Mouse (Mus musculus) cerebellum, adult 11-12 months (tissue): ENCODE measurements around the gene Nr6a1.

Source experiments
- DNase-seq: peaks from one replicate; pipeline ENCODE4 v3.0.0; 2022

Nr6a1 gene

DNA sequence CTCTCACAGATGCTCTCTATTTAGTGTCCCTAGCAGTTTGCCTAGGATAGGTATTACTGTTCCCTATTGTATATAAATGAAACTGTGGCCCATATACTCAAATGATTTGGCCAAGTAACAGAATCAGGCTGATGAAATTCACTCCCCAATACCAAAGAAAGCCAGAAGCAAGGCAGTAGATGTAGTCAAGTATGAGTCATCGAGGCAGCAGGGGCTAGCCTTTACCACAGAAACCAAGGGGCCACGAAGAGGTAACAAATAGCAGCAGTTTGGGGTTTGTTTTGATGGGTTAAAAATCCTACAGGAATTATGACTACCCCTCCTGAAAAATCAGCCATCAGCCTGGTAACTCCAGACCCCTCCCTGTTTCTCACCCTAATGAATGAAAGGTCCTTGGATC, 147.5 kb downstream of the Nr6a1 start:
- DNase-seq = no peak

- no peak for DNase-seq
These were observed 150.2 kb downstream of the Nr6a1 start for GRCm38 (mm10) chr2:38777326-38777725.

DNA sequence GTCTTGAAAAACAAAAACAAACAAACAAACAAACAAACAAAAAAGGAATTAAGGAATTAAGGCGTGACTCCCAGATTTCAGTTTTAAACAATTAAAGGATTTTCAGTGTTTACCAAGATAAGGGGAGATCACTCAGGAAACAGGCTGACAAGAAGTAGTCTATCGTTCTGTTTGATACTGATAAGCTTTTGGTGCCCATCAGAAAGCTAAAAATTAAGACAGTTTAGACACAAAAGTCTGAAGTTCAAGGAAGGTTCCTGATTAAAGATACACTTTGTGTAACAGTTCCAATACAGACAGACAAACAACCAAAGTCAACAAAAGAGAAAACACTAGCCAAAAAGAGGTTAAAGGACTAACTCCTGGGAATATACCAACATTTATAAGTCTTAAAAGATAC, 152.6 kb downstream of the Nr6a1 start:
- no peak for DNase-seq

- DNase-seq = no peak
These were observed 156.1 kb downstream of the Nr6a1 start for GRCm38 (mm10) chr2:38771478-38771797.

GRCm38 (mm10) chr2:38770772-38771477, 156.6 kb downstream of the Nr6a1 start:
- no peak for DNase-seq

DNA sequence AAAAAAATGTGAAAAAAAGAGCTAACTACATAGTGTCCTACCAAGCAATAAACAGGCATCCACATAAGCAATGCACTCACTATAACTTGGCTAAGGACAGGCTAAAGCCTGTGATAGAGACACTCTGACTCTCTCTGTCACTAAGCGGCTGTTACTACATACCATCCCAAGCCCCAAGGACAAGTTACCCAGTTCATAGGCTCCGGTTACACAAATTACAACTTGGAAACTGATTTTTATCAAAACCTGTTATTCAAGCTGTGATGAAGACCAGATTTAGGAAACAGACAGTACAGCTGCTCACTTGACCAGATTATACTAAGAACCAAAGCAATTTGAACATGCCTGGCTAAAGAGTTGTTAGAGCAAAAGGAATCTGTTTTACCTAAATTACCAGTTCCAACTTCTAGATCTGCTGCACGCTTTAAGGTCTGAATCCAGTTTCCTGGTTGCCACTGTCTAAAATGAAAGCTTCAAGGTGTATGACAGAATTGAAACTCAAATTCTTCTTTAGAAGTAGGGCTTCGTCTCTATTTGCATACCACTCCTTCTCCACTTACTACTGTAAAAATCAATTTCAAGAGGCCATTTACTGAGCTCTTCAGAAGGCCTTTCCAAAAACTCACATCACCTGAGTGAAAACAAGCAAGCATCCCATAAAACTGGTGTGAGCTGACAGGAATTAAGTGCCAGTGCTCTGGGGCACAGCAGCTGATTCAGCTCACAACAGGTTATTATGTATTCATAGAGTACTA, 160.1 kb downstream of the Nr6a1 start:
- no peak for DNase-seq

- DNase-seq = no peak
These were observed 187.6 kb downstream of the Nr6a1 start for GRCm38 (mm10) chr2:38739847-38740246.

GRCm38 (mm10) chr2:38739410-38739809, 188.1 kb downstream of the Nr6a1 start:
- peak; percentile 36 for DNase-seq

DNA sequence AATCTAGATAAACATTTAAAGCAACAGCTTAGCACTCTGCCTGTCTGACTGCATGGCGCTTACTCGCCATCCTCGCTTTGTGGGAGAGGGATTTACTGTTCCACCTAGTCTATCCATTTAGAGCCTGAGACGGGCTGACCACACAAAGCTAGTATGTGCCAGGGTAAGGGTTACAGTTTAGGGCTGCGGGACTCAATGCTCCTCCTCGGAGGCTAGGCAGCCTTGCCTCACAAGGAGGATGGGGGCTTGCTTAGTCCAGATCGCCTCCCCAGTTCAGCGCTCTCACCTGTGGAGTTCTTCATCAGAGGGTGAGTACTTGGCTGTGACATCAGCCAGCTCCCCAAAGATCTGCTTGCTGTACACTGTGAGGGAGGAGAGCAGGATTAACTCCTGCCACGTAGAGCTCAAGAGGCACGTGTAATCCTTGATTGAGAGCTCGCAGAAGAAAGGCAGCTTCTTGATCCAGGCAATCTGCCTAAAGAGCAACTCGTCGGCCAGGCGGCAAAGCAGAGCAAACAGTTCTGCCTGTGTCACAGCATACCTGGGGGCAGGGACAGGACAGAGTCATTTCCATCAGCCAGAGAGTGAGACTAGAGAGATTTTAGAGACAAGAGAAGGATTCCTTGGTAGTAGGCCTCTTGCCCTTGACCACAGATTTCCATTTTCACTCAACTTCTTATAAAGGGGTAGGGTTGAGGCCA, 188.7 kb downstream of the Nr6a1 start:
- no peak for DNase-seq

- no peak for DNase-seq
These were observed 191.7 kb downstream of the Nr6a1 start for GRCm38 (mm10) chr2:38735740-38736139.

DNA sequence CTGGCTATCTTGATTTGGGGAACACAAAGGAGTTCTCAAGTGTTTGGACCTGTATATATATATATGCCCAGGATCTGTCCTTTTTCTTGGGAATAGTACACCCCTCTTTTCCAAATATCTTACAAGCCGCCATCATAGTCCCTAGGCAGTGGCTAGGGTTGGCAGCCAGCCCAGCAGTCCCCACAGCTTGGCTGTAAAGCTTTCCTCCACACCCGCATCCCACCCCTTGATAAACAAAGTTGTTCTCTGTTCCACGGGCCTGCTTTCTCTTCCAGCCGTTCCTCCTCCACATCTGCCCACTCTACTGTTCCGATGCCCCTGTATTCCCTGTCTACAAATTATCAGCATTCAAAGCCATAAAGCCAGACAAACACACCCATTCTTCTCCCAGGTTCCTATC, 192.8 kb downstream of the Nr6a1 start:
- no peak for DNase-seq

DNA sequence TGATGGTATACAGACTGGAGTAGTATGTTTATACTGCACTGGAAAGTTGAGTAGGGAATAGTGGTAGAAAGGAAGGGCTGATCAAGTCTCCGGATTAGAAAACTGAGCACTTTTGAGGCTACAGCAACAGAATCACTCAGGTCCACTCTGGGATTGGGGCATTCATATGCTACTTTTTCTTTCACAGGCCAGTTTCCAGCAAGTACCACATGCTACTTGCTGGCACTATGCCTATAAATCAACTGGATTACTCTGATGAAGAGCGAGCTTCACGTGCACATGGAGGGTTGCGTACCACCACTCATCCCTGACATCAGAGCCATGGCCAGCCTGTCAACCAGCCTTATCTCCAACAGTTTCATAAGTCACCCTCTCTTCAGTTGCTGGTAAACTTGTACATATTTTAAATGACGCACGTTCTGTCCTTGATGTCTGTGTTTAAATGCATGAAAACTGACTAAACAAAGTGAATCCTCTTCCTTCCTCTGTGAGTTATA, 197.1 kb downstream of the Nr6a1 start:
- DNase-seq = no peak

DNA sequence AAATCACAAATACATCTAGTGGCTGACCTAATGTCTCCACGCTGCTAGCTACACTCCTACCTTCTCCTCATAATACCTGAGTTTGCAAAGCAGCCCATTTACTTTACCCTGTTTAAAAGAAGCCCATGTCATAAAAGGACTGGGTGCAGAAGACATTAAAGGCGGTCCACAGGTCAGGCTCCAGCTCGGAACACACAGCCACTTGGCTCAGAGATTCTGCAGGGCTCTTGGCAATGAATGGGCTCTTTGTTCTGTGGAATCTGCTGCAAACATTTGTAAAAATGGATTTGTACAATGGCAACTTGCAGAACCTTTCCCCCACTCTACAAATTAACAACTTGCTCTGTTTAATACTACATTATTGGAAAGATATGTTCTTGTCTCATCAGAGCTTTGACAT, 202.1 kb downstream of the Nr6a1 start:
- DNase-seq = no peak

- peak; percentile 20 for DNase-seq
These were observed 204.1 kb downstream of the Nr6a1 start for GRCm38 (mm10) chr2:38723378-38723777.

DNA sequence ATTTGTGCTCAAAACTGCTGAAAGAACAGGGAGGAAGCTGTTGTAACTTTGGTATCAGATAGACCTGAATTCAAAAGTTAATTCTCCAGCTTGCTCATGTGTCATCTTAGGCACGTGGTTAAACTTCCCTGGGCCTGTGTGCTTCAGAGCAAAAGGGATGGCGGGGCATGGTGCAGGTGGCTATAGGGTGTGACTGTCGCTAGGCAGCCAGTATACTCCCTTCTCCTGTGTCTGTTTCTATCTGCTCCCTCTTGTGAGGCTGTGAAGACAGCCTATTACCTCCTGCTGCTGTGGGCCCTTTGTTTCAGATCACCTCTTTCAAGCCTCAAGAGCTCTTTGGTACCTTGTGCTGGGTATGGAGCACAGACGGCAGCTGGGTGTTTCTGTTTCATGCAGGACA, 205.4 kb downstream of the Nr6a1 start:
- DNase-seq = no peak

DNA sequence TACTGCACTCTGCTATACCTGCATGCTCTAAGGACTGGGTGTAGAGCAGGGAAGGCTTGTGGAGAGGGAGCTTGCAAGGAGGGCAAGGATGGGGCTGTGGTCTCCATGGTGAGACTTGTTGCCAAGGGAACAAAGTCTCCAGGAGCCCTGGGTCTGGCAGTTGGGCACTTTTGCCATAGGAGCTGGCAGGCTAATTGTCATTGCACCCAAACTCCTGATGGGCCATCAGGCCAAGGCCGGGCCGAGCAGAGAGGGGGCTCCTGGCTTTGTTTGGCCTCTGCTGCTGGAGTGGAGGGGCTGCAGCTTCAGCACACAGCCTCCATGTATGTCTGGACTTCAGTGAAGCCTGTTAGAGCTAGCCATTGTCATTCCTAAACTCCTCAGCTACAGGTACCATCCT, 206.8 kb downstream of the Nr6a1 start:
- no peak for DNase-seq

- no peak for DNase-seq
These were observed 208.1 kb downstream of the Nr6a1 start for GRCm38 (mm10) chr2:38719354-38719753.

DNA sequence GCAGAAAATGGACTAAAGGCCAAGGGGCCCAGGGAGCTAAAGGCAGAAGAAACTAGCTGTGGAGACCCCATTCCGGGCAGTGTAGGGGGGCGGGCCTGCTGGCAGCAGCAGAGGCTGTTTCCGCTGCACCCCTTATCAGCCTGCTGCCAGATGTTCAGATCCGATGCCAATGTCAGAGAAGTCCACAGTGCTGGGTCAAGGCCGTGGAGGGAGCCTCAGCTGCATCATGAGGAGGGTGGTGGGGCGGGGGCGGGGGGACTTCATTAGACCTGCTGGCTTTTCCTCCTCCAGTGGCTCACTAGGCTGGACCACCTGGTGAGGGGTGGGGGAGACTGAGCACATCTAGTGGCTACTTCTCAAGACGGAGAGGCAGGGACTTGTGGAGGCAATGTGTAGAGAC, 208.8 kb downstream of the Nr6a1 start:
- DNase-seq = no peak

GRCm38 (mm10) chr2:38717436-38717835, 210.1 kb downstream of the Nr6a1 start:
- DNase-seq = no peak

DNA sequence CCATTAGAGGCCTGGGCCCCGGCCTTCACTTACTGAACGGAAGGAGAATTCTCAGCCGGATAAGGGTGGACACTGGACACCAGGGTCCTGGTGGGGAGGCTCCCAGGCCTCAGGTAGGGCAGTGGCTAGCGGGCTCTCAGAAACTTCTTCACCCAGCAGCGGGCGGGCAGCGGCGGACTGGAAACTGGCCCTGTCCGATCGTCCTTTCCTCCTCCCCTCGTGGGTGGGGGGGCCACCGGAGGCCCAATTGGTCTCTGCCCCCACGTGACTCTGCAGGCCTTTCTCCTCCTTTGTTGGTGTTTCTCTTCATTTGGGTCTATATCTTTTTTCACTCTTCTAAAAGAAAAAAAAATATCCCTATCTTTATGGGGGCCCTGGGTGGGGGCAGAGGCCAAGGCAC, 213.2 kb downstream of the Nr6a1 start, which contains the start of gene Nr5a1:
Gene Nr5a1, minus strand, starts transcription at position 219 of the 400 bp plus-strand sequence.
- DNase-seq = no peak

DNA sequence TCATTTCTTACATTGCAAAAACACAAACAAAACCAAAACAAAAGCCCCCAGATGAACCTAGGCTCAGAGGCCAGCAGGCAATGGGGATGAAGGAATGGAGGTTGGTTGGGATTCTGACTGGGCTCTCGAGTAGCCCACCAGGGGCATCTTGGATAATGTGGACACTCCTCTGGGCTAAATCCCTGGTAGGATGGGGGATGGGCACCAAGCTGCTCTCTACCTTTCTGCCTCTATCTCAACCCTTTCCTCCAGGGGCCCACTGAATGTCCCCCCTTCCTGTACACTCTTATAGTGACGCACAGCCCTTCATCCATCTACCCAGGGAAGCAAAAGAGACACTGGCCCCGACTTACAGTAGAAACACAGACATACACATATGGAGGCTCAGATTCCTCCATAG, 213.9 kb downstream of the Nr6a1 start:
- no peak for DNase-seq

DNA sequence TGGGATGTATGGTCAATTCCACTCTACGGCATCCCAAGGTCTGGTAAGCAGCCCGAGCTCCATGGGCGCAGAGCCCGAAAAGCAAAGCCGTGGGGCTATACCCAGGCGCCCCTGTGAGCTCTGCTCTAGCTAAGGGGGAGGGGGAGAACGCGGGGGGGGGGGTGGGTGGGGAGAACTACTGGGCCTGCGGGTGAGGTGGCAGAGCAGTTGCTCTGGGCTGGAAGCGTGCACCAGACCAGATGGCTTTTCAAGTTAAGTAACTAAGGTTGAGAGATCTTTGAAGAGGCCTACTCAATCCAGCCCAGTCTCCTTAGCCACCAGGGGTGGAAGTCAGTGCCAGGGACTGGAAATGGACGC, 214.7 kb downstream of the Nr6a1 start:
- no peak for DNase-seq

GRCm38 (mm10) chr2:38712076-38712768, 215.3 kb downstream of the Nr6a1 start:
- DNase-seq = no peak
